Mouse (Mus musculus): Measurements from ENCODE around the gene Mrpl27.
A peak's percentile ranks its signal among the peaks of the same experiment; 100 is the strongest.
"Not testable (repeated sequence)": the region's sequence is repeated elsewhere in the genome, so short reads cannot be mapped to it uniquely, and the experiment has no call there.

Mrpl27 gene

GRCm38 (mm10) chr11:94674984-94675383 is 21.4 kb downstream of the Mrpl27 start:
- no peak for DNase-seq (ENCODE audit: low read depth, low spot score)

GRCm38 (mm10) chr11:94675446-94675845 is 21.9 kb downstream of the Mrpl27 start:
- DNase-seq (ENCODE audit: low read depth, low spot score): no peak

DNA sequence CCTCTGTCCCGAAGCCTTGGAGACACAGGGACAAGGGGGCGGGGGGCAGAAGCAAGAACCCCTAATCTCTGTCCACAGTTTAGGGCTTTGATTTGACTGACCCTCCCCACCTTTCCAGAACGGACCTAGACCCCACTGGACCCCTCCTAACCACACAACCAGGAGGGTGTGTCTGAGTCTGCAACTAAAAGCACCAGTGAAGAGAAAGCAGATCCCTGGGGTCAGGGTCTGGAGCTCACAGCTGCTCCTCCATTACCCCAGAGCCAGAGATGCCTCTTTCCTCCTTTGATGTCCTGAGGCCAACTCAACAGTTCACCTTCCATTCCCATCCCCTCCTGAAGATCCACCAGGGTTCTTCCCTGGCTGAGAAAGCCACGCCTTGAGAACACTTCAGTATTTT is 22.7 kb downstream of the Mrpl27 start:
- no peak for DNase-seq (ENCODE audit: low read depth, low spot score)

DNA sequence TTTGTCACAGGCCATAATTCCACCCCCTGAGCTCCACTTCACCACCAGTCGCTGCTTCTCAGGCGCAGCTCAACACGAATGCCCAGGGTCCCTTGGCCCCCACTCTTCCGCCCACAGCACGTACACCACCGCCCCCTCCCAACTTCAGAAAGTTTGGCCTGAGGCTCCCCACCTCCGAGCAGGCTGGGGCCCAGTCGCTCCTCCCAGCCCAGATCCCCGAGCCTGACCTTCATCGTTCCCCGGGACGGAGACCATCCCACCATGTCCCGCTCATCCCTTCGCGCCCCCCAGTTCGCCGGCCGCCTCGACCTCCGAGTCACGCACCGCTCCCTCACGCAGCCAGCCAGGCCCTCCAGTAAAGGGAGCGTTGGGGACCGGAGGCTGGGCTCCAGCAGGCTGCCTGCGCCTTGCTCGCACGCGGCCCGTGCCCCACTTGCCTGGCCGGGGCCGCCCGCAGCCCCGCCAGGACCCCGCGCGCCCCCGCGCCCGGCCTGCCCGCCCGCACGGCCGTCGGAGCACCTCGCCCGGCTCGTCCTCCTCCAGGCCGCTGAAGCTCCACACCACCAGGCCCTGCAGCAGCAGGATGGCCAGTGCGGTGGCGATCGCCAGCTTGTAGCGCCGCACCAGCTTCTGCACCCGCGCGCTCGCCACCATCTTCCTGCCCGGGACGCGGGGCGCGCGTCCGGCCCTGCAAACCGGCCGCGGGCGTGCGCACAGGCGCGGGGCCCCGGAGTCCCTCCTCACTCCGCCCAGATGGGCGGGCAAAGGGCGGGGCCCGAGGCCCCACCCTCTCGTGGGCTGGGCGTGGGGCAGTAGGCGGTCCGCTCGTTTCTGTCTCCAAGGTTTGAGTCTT is 23.4 kb downstream of the Mrpl27 start, which contains the start of gene Xylt2:
Xylt2 (minus strand) TSS at position 762 of the 853 bp plus-strand sequence.
- peak; percentile 86 for DNase-seq (ENCODE audit: low read depth, low spot score)

DNA sequence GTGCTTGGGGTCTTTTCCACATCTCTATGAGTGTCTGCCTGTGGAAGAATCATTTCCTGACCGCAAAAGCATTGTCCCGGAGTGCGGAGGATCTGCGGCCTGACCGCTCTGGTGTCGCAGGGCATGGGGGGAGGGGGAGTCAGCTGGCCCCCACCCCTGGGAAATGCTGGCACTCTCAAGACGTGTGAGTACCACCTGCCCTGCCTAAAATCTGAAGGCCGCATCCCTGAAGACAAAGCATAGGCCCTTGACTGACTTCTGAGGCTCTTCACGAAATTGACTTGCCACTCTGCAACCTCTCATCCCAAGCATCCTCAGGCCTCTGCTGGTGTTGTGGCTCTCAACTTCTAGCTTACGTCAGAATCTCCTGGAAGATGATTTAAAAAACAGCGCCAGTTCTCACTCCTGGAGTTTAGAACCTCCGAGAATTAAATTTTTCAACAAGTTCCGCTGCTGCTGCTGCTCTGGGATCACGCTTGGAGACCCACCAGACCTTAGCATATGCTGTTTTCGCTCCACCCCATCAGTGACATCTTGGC is 24.1 kb downstream of the Mrpl27 start:
- DNase-seq (ENCODE audit: low read depth, low spot score): no peak

GRCm38 (mm10) chr11:94680639-94681038 is 27.1 kb downstream of the Mrpl27 start:
- DNase-seq (ENCODE audit: low read depth, low spot score): no peak

- no peak for DNase-seq (ENCODE audit: low read depth, low spot score)
These were observed 28.1 kb downstream of the Mrpl27 start for GRCm38 (mm10) chr11:94681640-94682039.

GRCm38 (mm10) chr11:94682427-94682826 is 28.9 kb downstream of the Mrpl27 start:
- no peak for DNase-seq (ENCODE audit: low read depth, low spot score)

GRCm38 (mm10) chr11:94687178-94687577 is 33.6 kb downstream of the Mrpl27 start:
- no peak for DNase-seq (ENCODE audit: low read depth, low spot score)

- not testable (repeated sequence) for DNase-seq (ENCODE audit: low read depth, low spot score)
These were observed 38.9 kb downstream of the Mrpl27 start for GRCm38 (mm10) chr11:94692502-94692901.

DNA sequence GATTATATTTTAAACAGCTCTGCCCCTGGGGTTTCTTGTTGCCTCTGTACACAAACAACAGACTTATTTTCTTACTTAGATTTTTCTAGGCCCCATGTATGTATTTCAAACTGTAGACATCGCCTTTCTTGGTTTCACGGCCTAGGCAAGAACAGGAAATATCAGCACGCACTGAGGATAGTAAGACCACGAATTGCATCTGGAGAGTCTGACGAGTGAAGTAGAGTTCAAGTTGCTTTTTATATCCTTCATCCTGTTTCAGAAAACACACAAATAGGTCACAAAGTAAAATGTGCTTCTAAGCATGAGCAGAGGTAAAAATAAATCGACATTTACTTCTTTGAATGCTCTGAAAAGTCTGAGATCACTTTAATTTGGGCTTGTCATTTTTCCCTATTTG is 41.9 kb downstream of the Mrpl27 start:
- no peak for DNase-seq (ENCODE audit: low read depth, low spot score)

- DNase-seq (ENCODE audit: low read depth, low spot score): no peak
These were observed 43.6 kb downstream of the Mrpl27 start for GRCm38 (mm10) chr11:94697140-94697539.

- no peak for DNase-seq (ENCODE audit: low read depth, low spot score)
These were observed 44.3 kb downstream of the Mrpl27 start for GRCm38 (mm10) chr11:94697703-94698464.

- no peak for DNase-seq (ENCODE audit: low read depth, low spot score)
These were observed 45.8 kb downstream of the Mrpl27 start for GRCm38 (mm10) chr11:94699399-94699798.

DNA sequence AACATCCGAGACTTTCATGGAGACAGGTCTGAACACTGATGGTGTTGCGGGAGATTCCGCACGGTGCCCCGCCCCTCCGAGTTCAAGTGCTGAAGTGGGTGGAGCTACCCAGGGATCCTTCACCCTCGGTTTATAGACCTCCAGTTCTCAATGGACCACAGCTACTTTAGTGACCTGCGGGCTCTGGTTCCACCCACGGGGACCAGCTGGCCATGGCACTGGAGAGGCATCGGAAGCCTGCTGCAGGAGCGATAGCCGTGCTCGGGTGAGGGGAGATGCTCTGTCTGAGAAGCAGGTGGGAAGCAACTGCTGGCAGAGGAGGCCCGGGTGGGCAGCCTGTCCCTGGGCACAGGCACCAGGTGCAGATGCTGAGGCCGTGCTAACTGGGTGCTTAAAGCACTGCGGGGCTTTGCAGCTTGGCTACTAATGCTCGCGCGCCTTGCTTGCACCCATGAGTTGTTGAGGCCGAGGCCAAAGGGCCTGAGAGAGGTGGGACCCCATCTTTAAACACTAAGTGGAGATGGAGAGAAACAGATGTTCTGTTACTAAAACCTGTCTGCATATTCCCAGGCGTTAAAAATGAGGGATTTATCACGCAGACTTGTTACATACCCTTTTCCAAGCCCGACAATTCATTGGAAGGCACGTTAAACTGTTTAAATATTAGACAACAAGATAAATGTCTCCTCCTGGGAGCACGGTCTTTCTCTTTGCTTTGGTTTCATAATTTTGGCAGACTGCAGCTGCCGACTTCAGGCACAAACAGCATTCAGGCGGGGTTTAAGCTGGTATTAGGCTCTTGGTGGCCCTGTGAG is 48.0 kb downstream of the Mrpl27 start:
- no peak for DNase-seq (ENCODE audit: low read depth, low spot score)

GRCm38 (mm10) chr11:94702216-94702610 is 48.6 kb downstream of the Mrpl27 start:
- no peak for DNase-seq (ENCODE audit: low read depth, low spot score)

DNA sequence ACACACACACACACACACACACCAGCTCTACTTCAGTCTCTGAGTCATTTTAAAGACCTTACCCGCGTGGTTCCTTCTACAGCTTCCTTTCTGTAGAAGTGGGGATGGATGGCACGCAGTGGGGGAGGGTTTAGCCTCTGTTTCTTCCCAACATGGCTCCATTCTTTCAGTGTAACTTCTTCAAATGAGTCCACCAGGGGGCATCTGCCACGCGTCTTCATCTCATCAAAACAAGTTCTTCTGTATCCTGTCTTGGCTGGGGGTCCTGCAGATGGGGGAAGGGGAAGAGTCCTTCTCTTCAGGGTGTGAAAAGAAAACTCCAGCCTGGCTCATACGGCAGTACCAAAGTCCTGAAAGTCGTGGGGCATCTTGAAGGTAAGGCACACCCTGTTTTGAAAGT is 50.5 kb downstream of the Mrpl27 start:
- DNase-seq (ENCODE audit: low read depth, low spot score): no peak

GRCm38 (mm10) chr11:94704472-94704871 is 50.9 kb downstream of the Mrpl27 start, which contains the start of gene Gm11541:
TSS of gene Gm11541 (minus strand) at chr11:94704499.
- peak; percentile 28 for DNase-seq (ENCODE audit: low read depth, low spot score)

Measured in brain, embryonic 18.5 days (tissue).